Mouse (Mus musculus): ENCODE data around the gene Tktl2. TPM values are rescaled to one million over a fixed set of nuclear protein-coding genes. Genes with fewer than 3 reads are reported as not detected.

Tktl2 gene
- polyA plus RNA-seq, 1 experiment from 2014 or later: not detected

Other genes starting within 250 kb of the Tktl2 start
- gene Tma16, start 25.2 kb upstream of the Tktl2 start, polyA plus RNA-seq (2016; fragmentation: Nextera tagmentation; extraction: Ambion mirVana): 21.6 and 25.7 TPM in 2 replicates
- 0.15 and 0.16 TPM in 2 replicates for gene Npy5r, start 176.4 kb downstream of the Tktl2 start, polyA plus RNA-seq (2016; fragmentation: Nextera tagmentation; extraction: Ambion mirVana)
- gene Npy1r, start 185.4 kb downstream of the Tktl2 start, polyA plus RNA-seq (2016; fragmentation: Nextera tagmentation; extraction: Ambion mirVana): 0.05 and 0.21 TPM in 2 replicates

Data from forebrain, embryonic 10.5 days (tissue).